Mouse (Mus musculus) forebrain, embryonic 14.5 days (tissue): Measurements from ENCODE around the gene Hoxa9. TPM values are rescaled to one million over a fixed set of nuclear protein-coding genes. Genes with fewer than 3 reads are reported as not detected.

Experiments
- ATAC-seq: fragments of 200-750 bp; cut with Nextera tagmentation; 2 replicates; pipeline ENCODE4 v1.8.0; 2017; ENCODE audit warnings: mild to moderate bottlenecking, moderate library complexity
- DNase-seq: peaks from one replicate; pipeline ENCODE4 v3.0.0-alpha.2; 2015; ENCODE audit warnings: low spot score
- H3K27ac ChIP-seq: fragments of 300-500 bp; sonication (generic); 2 replicates; pipeline ENCODE4 v1.5.1; 2014; ENCODE audit warnings: low read depth, mild to moderate bottlenecking, control low read depth, low read length, moderate library complexity
- H3K27me3 ChIP-seq: fragments of 300-500 bp; sonication (generic); replicated peaks from 2 replicates; pipeline ENCODE4 v1.6.1; 2014; ENCODE audit warnings: low read length, control low read depth, mixed read lengths; ENCODE audit not compliant: control insufficient read depth, insufficient read depth
- H3K36me3 ChIP-seq: fragments of 300-500 bp; sonication (generic); 2 replicates; pipeline ENCODE4 v1.6.1; 2014; ENCODE audit warnings: low read length, control low read depth; ENCODE audit not compliant: control insufficient read depth, insufficient read depth
- H3K4me1 ChIP-seq: fragments of 300-500 bp; sonication (generic); 2 replicates; pipeline ENCODE4 v1.6.1; 2014; ENCODE audit warnings: antibody characterized with exemption, low read length, control low read depth; ENCODE audit not compliant: control insufficient read depth, insufficient read depth
- H3K4me2 ChIP-seq: fragments of 300-500 bp; sonication (generic); 2 replicates; pipeline ENCODE4 v1.6.1; 2014; ENCODE audit warnings: mild to moderate bottlenecking, control low read depth, low read length
- H3K4me3 ChIP-seq: fragments of 300-500 bp; sonication (generic); 2 replicates; pipeline ENCODE4 v1.5.1; 2014; ENCODE audit warnings: low read depth, low read length, control low read depth
- H3K9ac ChIP-seq: fragments of 300-500 bp; sonication (generic); 2 replicates; pipeline ENCODE4 v1.6.1; 2014; ENCODE audit warnings: mild to moderate bottlenecking, low read length, control low read depth, moderate library complexity
- H3K9me3 ChIP-seq: fragments of 300-500 bp; sonication (generic); replicated peaks from 2 replicates; pipeline ENCODE4 v1.6.1; 2016; ENCODE audit warnings: low read length, control low read depth, mixed read lengths; ENCODE audit not compliant: control insufficient read depth
- WGBS: fragments of 180-500 bp; shearing (Covaris S2); extraction: QIAGEN DNeasy Blood & Tissue Kit; methylation state at CpG from one replicate; pipeline ENCODE4 v1.1.7; 2014; 5-methylcytosine and 5-hydroxymethylcytosine counted together
- polyA plus RNA-seq: library from polyadenylated mRNA; unstranded; fragments of >200 nt; fragmentation: Nextera tagmentation; extraction: Ambion mirVana; gene quantifications from 2 replicates; pipeline ENCODE4 v1.2.1, GENCODE M21; 2014

The Hoxa9 gene
- polyA plus RNA-seq, 1 experiment from 2014 or later = not detected

DNA sequence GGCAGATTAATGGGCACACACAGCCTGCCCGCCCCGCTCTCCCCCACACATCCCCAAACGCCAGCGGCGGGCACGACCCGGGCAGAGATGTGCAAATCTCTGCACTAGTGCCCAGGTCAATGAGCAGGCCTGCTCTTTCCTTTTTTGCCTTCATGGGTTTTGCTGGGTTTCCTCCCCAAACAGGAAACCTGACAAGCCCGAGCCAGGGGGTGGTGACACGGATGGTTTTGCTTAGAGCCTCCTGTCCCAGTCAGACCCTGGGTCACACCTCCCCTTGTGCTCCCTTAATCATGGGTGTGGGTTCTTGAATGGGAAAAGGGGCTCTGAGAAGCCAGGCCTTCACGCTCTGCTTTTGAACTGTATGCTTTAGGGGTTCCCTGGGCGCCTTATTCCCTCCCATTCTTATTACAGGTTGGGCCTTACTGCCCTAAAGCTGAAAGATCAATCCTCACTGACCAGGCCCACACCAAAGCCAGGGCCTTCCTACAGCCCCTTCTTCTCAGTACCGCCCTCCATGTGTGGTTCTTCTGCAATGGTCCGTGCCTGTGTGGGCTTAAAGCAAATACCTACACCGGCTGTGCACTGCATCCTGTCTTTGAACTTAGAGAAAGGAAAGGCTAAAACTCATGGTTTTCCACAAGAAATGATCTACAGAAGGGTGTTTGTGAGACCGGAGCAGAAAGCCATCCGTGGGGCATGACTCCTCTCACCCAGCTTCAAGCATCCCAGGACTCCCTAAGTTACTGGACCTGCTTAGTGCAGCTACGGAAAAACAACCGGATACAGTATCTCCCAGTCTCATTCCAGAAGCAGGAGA lies 21.8 kb downstream of the Hoxa9 start:
- Histone ChIP-seq H3K36me3 (no peaks in the 10 kb centered on the region), H3K4me2 (no peak overlapping the region), H3K4me3 (no peak overlapping the region), H3K9me3 (no peaks in the 10 kb centered on the region), H3K27ac (no peak overlapping the region), H3K27me3 (peaks cover 97% of the 10 kb centered on the region), H3K4me1 (no peaks in the 10 kb centered on the region), H3K9ac (no peak overlapping the region)
- no peak for ATAC-seq
- DNase-seq = no peak
- 3% methylated on average over 18 of the region's 18 CpGs for WGBS

DNA sequence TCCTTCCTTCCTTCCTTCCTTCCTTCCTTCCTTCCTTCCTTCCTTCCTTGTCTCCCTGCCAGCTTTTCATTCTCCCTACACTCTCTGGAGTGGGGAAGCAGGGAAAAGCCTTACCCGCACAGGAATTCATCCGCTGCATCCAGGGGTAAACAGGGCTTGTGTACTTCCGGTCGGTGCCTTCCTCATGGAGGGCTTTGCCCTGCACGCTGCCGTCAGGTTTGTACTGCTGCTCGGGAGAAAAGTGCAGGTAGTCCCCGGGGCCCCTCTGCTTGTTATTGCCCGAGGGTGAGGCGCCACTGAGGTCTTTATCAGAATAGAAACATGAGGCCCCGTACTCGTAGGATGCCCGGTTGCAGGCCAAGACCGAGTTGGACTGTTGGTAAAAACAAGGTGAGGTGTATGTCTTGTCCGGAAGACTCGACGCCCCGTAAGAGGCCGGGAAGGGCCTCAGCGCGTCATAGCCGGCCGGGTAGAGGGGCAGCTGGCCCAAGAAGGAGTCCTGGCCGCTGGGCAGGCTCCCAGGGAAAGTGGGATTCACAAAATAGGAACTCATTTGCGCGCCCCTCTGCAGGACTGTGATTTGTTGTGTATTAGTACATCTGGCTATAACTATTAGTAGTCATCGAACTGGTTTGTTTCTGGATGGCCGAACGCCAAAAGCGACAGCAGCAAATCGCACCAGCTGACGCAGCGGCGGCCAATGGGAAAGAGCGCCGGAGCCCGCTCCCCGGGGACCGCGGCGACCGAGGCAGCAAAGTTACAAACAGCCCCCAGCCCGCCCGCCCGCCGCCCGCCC lies 22.6 kb downstream of the Hoxa9 start, which contains the start of gene Hoxa6:
TSS of gene Hoxa6 (minus strand) at position 651 of the 796 bp plus-strand sequence.
- Histone ChIP-seq H3K36me3 (no peaks in the 10 kb centered on the region), H3K27ac (no peak within 1 kb of the TSS), H3K9me3 (no peaks in the 10 kb centered on the region), H3K9ac (no peak within 1 kb of the TSS), H3K4me1 (no peaks in the 10 kb centered on the region), H3K4me2 (no peak within 1 kb of the TSS), H3K4me3 (no peak within 1 kb of the TSS), H3K27me3 (peaks cover 97% of the 10 kb centered on the region)
- under 1% methylated on average over 47 of the region's 47 CpGs for WGBS
- DNase-seq (no peak), ATAC-seq (no peak)

DNA sequence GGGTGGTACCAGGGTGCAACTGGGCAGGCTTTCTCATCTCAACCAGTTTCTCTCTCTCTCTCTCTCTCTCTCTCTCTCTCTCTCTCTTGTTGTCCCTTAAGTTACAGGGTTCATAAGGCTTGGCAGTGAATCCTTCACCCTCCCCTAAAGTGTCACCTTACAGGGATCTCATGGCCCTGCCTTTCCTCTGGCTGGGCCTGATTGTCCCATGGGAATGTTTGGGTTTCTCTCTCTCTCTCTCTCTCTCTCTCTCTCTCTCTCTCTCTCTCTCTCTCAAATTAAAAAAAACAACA lies 23.3 kb downstream of the Hoxa9 start:
- peaks cover 97% of the 10 kb centered on the region for H3K27me3 ChIP-seq
- H3K4me1 ChIP-seq = no peaks in the 10 kb centered on the region
- no peak overlapping the region for H3K4me3 ChIP-seq
- no peak overlapping the region for H3K9ac ChIP-seq
- no peak for DNase-seq
- H3K36me3 ChIP-seq = no peaks in the 10 kb centered on the region
- H3K9me3 ChIP-seq = no peaks in the 10 kb centered on the region
- no peak overlapping the region for H3K4me2 ChIP-seq
- ATAC-seq = no peak
- H3K27ac ChIP-seq = no peak overlapping the region

DNA sequence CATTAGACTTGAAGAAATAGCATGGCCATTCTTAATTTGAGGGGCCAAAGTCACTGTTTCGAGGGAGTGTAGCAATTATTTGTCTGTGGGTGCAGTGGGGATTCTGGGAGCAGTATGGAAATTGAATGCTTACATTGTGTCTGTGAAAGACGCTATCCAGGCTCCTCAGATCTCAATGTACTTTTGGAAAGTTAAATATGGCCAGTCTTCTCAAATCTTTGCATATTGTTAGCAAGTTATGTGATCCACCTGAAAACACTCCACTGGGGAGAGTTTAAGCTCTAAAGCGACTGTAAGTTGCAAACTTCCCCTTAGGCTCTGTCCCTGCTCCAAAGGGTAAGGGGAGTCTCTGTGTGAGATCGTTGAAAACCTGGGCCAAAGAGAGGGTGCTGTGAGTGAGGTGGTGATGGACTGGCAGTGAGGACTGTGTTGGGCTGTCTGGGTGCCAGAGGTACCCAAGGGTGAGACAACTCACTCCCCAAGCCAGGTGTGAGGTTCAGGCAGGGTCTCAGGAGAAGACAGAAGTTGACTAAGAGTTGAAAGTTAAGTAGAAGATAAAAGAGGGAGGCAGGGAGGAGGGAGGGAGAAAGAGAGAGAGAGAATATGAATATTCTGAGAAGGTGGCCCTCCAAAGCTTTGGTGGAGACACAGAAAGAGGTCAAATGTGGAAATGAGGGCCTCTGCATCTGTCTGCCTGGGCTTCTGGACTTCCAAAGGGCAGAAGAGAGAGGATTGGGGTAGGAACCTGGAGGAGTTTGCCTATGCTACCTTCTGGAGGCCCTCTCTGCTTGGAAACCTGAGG lies 23.8 kb downstream of the Hoxa9 start:
- no peak for ATAC-seq
- no peak overlapping the region for H3K4me2 ChIP-seq
- H3K4me1 ChIP-seq = no peaks in the 10 kb centered on the region
- peaks cover 97% of the 10 kb centered on the region for H3K27me3 ChIP-seq
- no peaks in the 10 kb centered on the region for H3K36me3 ChIP-seq
- H3K27ac ChIP-seq = no peak overlapping the region
- DNase-seq = no peak
- no peak overlapping the region for H3K9ac ChIP-seq
- WGBS = 1% methylated on average over 4 of the region's 4 CpGs
- no peak overlapping the region for H3K4me3 ChIP-seq
- no peaks in the 10 kb centered on the region for H3K9me3 ChIP-seq

- Histone ChIP-seq H3K9ac (no peak overlapping the region), H3K9me3 (no peaks in the 10 kb centered on the region), H3K27me3 (peaks cover 97% of the 10 kb centered on the region), H3K27ac (no peak overlapping the region), H3K36me3 (no peaks in the 10 kb centered on the region), H3K4me3 (no peak overlapping the region), H3K4me1 (no peaks in the 10 kb centered on the region), H3K4me2 (no peak overlapping the region)
- DNase-seq (no peak), ATAC-seq (no peak)
- under 1% methylated on average over 55 of the region's 55 CpGs for WGBS
Observed at GRCm38 (mm10) chr6:52205638-52206621, 25.0 kb downstream of the Hoxa9 start.

- WGBS = 4% methylated on average over 14 of the region's 14 CpGs
- Histone ChIP-seq H3K27ac (no peak overlapping the region), H3K4me1 (no peaks in the 10 kb centered on the region), H3K4me3 (no peak overlapping the region), H3K4me2 (no peak overlapping the region), H3K27me3 (peaks cover 98% of the 10 kb centered on the region), H3K36me3 (no peaks in the 10 kb centered on the region), H3K9ac (no peak overlapping the region), H3K9me3 (no peaks in the 10 kb centered on the region)
- ATAC-seq = no peak
- no peak for DNase-seq
Observed at GRCm38 (mm10) chr6:52205221-52205620, 25.7 kb downstream of the Hoxa9 start.

- ATAC-seq = no peak
- DNase-seq = no peak
- H3K4me3 ChIP-seq = 0 out of 2 replicates have a peak within 1 kb of the TSS, but pooled peaks have one; percentile 2
- peaks cover 99% of the 10 kb centered on the region for H3K27me3 ChIP-seq
- no peak within 1 kb of the TSS for H3K9ac ChIP-seq
- H3K4me1 ChIP-seq = no peaks in the 10 kb centered on the region
- peak within 1 kb of the TSS; percentile 20; the same call in 1 of the 2 replicates for H3K4me2 ChIP-seq
- under 1% methylated on average over 63 of the region's 65 CpGs for WGBS
- H3K27ac ChIP-seq = no peak within 1 kb of the TSS
- H3K9me3 ChIP-seq = no peaks in the 10 kb centered on the region
- H3K36me3 ChIP-seq = no peaks in the 10 kb centered on the region
Observed at GRCm38 (mm10) chr6:52204050-52204752, 26.7 kb downstream of the Hoxa9 start, which contains the start of gene Hoxa5. Hoxa5 (minus strand) TSS chr6:52204587.
